Mouse (Mus musculus) heart, adult 8-10 months (tissue): ENCODE data around the gene Gsto2. TPM values are rescaled to one million over a fixed set of nuclear protein-coding genes. Genes with fewer than 3 reads are reported as not detected.

Experiments used
- DNase-seq: peaks from one replicate; pipeline ENCODE4 v3.0.0; 2022; ENCODE audit warnings: low spot score
- total RNA-seq, 4 experiments: library from RNA; stranded (reverse); gene quantifications; 2 replicates each; pipeline ENCODE4 v1.2.4; 2022

The Gsto2 gene
- total RNA-seq, 4 experiments from 2014 or later: 2.3 to 3.5 (median 2.5) TPM

- no peak for DNase-seq
Measured at GRCm38 (mm10) chr19:47857957-47858942, 7.1 kb upstream of the Gsto2 start.

DNA sequence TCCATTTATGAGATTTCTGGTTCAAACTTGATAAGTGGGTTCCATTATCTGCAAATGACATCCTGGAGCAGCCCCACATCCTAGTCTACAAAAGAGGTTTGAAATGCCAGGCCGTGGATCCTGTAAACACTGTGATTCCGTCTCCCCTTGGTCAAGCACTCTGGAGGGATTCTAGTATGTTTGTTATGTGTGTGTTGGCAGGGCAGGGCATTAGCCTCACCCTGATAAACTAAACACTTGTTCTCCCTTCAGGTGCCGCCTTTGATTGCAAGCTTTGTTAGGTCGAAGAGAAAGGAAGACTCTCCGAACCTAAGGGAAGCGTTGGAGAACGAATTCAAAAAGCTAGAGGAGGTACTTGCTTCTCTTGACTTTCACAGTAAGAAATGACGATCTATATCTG, 6.2 kb upstream of the Gsto2 start:
- DNase-seq: no peak

- DNase-seq: no peak
Measured at GRCm38 (mm10) chr19:47862581-47862980, 2.8 kb upstream of the Gsto2 start.

- no peak for DNase-seq
Measured at GRCm38 (mm10) chr19:47864051-47864450, 1.3 kb upstream of the Gsto2 start.

- DNase-seq: no peak
Measured at GRCm38 (mm10) chr19:47864721-47865120, 613 bp upstream of the Gsto2 start.

- no peak for DNase-seq
Measured at GRCm38 (mm10) chr19:47867628-47868175, 2.4 kb downstream of the Gsto2 start.

DNA sequence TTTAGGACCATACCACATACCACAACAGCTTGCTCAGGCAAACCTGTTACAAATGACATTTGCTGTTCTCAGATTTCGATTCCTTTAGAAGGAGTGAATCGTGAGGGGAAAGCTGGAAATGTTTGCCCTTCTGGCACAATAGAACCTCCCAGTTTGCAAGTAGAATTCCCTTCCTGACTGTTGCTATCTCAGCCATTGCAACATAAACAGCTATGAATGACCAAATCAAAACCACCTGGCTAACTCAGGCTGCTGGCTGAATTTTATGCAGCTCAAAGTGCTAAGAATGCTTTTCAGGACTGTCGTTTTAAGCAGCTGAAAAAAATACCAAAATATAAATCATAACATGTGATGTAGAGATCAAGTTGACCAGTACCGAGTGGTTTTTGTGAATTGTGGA, 3.6 kb downstream of the Gsto2 start:
- DNase-seq: no peak

DNA sequence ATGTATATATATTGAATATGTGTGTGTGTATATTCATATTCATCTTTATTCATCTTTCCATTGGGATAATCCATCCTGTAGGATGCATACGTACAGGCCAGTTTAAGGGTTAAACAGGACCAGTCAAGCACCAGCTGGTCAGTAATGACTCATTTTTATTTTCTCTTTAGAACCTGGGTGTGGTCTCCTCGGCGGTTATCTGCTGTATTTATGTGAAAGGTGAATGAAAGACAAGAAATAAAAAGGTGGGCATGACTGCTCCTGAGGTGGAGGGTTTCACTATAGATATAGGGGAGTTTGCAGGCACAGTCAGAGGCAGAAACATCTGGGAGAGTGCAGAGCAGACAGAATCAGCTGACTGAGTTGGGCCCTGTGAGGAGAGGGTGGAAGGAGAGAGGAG, 4.2 kb downstream of the Gsto2 start:
- DNase-seq: no peak

- DNase-seq: no peak
Measured at GRCm38 (mm10) chr19:47870102-47870666, 4.8 kb downstream of the Gsto2 start.

GRCm38 (mm10) chr19:47871515-47871914, 6.2 kb downstream of the Gsto2 start:
- no peak for DNase-seq

DNA sequence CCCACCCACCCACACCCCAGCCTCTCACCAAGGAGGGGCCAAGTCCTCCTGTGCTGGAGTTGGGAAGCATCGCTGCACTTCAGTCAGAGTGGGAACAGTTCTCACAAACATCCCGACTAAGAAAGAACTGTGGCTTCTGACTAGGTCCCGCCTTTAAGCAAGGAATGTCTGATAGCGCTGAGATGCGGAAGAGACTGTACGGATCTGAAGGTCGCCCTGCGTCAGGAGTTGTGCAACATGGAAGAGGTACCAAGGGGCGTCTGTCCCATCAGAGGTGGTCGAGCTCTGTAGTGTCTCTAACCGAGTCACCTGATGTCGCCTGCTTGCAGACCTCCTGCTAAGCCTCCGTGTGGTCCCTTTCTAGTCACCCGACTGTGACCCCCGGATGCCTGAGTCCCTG, 10.9 kb downstream of the Gsto2 start:
- DNase-seq: no peak

GRCm38 (mm10) chr19:47881538-47881937, 16.2 kb downstream of the Gsto2 start:
- no peak for DNase-seq

GRCm38 (mm10) chr19:47882151-47882881, 17.0 kb downstream of the Gsto2 start:
- DNase-seq: peak; percentile 81

DNA sequence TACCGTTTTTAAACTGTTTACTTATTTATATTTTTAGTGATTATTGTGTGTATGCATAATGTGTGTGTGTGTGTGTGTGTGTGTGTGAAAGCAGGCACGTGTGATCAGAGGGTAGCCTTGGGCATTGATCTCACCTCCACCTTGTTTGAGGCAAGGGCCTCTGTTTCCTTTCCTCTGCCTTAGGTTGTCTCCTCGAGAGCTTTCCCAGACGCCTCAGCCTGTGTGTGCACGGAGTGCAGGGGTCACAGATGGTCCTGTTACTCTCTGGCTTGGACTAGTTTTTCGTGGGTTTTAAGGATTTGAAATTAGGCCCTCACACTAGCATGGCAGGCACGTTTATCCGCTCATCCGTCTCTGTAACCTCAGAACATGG, 17.5 kb downstream of the Gsto2 start:
- no peak for DNase-seq

GRCm38 (mm10) chr19:47884296-47885085, 19.2 kb downstream of the Gsto2 start:
- no peak for DNase-seq

- peak; percentile 35 for DNase-seq
Measured at GRCm38 (mm10) chr19:47885191-47885743, 19.9 kb downstream of the Gsto2 start.

DNA sequence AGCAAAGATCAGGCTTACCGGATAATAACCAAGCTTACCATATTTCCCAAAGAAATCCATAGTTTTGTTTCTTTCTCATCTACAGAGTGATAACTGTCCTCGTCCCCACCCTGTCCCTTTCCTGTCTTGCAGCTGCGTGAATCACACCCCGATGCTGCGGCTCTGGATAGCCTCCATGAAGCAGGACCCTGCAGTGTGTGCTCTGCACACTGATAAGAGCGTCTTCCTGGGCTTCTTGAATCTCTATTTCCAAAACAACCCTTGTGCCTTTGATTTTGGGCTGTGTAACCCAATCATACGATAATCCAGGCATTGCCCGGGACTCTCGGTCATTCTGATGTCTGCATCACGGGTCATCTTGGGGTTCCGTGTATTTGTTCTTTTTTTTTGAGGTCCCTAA, 20.6 kb downstream of the Gsto2 start:
- no peak for DNase-seq

GRCm38 (mm10) chr19:47886617-47887016, 21.3 kb downstream of the Gsto2 start:
- DNase-seq: peak; percentile 60

DNA sequence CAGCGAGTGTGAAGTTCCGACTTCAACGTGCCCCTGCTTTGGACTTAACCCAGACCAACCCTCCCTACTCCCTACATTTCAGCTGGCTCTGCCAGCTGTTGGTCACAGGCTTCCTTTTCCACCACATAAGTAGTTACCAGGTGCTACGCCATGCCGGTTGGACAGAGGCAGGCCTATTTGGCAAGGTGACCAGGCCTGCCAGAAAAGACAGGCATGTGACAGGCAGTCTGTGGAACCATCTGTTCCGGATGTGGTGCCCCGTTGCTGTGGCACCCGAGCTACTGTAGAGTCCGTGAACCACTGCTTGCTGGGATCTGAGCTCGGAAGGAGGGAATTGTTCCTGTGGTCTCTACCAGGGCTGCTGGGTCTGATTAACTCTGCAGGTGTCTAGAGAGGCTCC, 22.1 kb downstream of the Gsto2 start:
- peak; percentile 34 for DNase-seq

- DNase-seq: no peak
Measured at GRCm38 (mm10) chr19:47888037-47888436, 22.7 kb downstream of the Gsto2 start.
